Mouse (Mus musculus): ENCODE measurements around the gene Atpif1. TPM values are rescaled to one million over a fixed set of nuclear protein-coding genes. Genes with fewer than 3 reads are reported as not detected.

The Atpif1 gene
- 1,952 and 2,960 TPM in 2 replicates for polyA plus RNA-seq (2015; fragmentation: Nextera tagmentation; extraction: Ambion mirVana)

GRCm38 (mm10) chr4:132532981-132533916 is at the start of gene Atpif1:
Gene Atpif1, minus strand, starts transcription at chr4:132533659.

GRCm38 (mm10) chr4:132563965-132564364 is 30.5 kb upstream of the Atpif1 start, which contains the start of gene Ptafr:
Gene Ptafr, plus strand, starts transcription at chr4:132564067.

GRCm38 (mm10) chr4:132535406-132536121 is 2.1 kb upstream of the Atpif1 start, which contains the start of gene Dnajc8:
Gene Dnajc8, plus strand, starts transcription at chr4:132535550.

GRCm38 (mm10) chr4:132510352-132510798 is 23.1 kb downstream of the Atpif1 start, which contains the start of gene Sesn2:
Gene Sesn2, minus strand, starts transcription at chr4:132510501.

Other genes with a start within 250 kb of the Atpif1 start
- gene Rab42, start 230.3 kb downstream of the Atpif1 start, polyA plus RNA-seq (2015; fragmentation: Nextera tagmentation; extraction: Ambion mirVana), result 7.1 and 11.7 TPM in 2 replicates
- 95.5 and 127 TPM in 2 replicates for gene Trnau1ap, start 204.1 kb downstream of the Atpif1 start, polyA plus RNA-seq (2015; fragmentation: Nextera tagmentation; extraction: Ambion mirVana)
- gene Rcc1, start 180.1 kb downstream of the Atpif1 start, polyA plus RNA-seq (2015; fragmentation: Nextera tagmentation; extraction: Ambion mirVana), result 17.6 and 21.6 TPM in 2 replicates
- 14.0 and 22.7 TPM in 2 replicates for gene Phactr4, start 111.2 kb downstream of the Atpif1 start, polyA plus RNA-seq (2015; fragmentation: Nextera tagmentation; extraction: Ambion mirVana)
- gene Med18, start 69.7 kb downstream of the Atpif1 start, polyA plus RNA-seq (2015; fragmentation: Nextera tagmentation; extraction: Ambion mirVana), result 8.4 and 15.9 TPM in 2 replicates
- 4.5 and 9.3 TPM in 2 replicates for gene Sesn2, start 23.2 kb downstream of the Atpif1 start, polyA plus RNA-seq (2015; fragmentation: Nextera tagmentation; extraction: Ambion mirVana)
- gene Dnajc8, start 1.9 kb upstream of the Atpif1 start, polyA plus RNA-seq (2015; fragmentation: Nextera tagmentation; extraction: Ambion mirVana), result 155 and 181 TPM in 2 replicates
- 3.0 and 3.2 TPM in 2 replicates for gene Ptafr, start 30.4 kb upstream of the Atpif1 start, polyA plus RNA-seq (2015; fragmentation: Nextera tagmentation; extraction: Ambion mirVana)
- 6.4 and 12.1 TPM in 2 replicates for gene Eya3, start 105.3 kb upstream of the Atpif1 start, polyA plus RNA-seq (2015; fragmentation: Nextera tagmentation; extraction: Ambion mirVana)
- gene Xkr8, start 198.9 kb upstream of the Atpif1 start, polyA plus RNA-seq (2015; fragmentation: Nextera tagmentation; extraction: Ambion mirVana), result 3.8 and 5.4 TPM in 2 replicates
- gene Smpdl3b, start 223.6 kb upstream of the Atpif1 start, polyA plus RNA-seq (2015; fragmentation: Nextera tagmentation; extraction: Ambion mirVana), result 1.0 and 2.3 TPM in 2 replicates
- gene Rpa2, start 234.7 kb upstream of the Atpif1 start, polyA plus RNA-seq (2015; fragmentation: Nextera tagmentation; extraction: Ambion mirVana), result 40.2 and 57.8 TPM in 2 replicates